Mouse (Mus musculus) ES-E14 (cell line): ENCODE data around the gene Iqsec1.

Experiments
- CHD2 ChIP-seq: IDR thresholded peaks from 2 replicates; pipeline ENCODE4 v1.6.1; 2014; ENCODE audit warnings: mild to moderate bottlenecking, low read depth, low read length, inconsistent platforms
- HCFC1 ChIP-seq: IDR thresholded peaks from 2 replicates; pipeline ENCODE4 v1.6.1; 2012; ENCODE audit warnings: low read length, inconsistent platforms, borderline replicate concordance; ENCODE audit not compliant: insufficient read depth
- MAFK ChIP-seq: IDR thresholded peaks from 2 replicates; pipeline ENCODE4 v1.6.1; 2014; ENCODE audit warnings: mild to moderate bottlenecking, low read depth, low read length, inconsistent platforms; ENCODE audit not compliant: insufficient read depth
- ZC3H11A ChIP-seq: IDR thresholded peaks from 2 replicates; pipeline ENCODE4 v1.6.1; 2012; ENCODE audit warnings: low read depth, mild to moderate bottlenecking, inconsistent platforms, low read length, borderline replicate concordance
- ZNF384 ChIP-seq: IDR thresholded peaks from 2 replicates; pipeline ENCODE4 v1.6.1; 2012; ENCODE audit warnings: low read depth, low read length, inconsistent platforms

DNA sequence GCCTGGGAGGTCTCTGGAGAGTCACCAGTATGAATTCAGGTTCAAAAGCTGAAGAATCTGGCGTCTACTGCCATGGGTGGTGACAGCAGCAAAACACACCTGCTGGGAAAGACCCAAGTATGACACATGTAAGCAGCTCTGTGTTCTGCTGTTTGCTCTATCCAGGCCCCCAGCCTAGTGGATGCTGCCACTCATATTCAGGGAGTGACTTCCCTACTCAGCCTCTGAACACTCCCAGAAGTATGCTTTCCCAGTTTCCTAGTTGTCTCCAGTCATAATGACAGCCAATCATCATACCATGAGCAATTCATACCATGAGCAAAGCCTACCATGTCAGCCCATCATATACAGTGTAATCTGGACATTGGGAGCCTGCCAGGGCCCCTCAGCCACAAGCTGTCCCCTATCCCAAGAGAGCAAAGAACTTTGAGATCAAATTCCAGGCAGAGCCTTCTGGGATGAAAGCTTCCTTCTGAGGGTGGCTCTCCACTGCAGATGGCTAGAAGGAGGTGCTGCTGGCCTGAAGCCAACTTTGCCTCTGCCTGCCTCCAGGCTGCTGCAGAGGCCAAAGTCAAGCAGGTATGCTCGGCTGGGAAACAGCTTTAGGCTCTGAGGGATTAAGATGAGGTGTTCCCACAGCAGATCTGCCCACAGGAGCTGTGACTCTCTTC, 42.8 kb downstream of the Iqsec1 start:
- TF ChIP-seq CHD2 (no peak), ZNF384 (no peak), MAFK (no peak), ZC3H11A (no peak), HCFC1 (no peak)
